Mouse (Mus musculus): ENCODE results near the gene Pygb.

- TF ChIP-seq POU5F1 (IDR thresholded peaks at IDR 0.05; ENCODE audit: borderline replicate concordance, low read length) (no peak), CTCF (conservative IDR thresholded peaks at IDR 0.05; ENCODE audit: low read length) (no peak), NANOG (IDR thresholded peaks at IDR 0.05; ENCODE audit: borderline replicate concordance, low read length) (no peak)
These were observed 13.9 kb upstream of the Pygb start for GRCm38 (mm10) chr2:150772466-150773119.
